Mouse (Mus musculus) v-Abl transformed pro-B cells (cell line): ENCODE results near the gene Tpk1.

ENCODE experiments used
- in situ Hi-C, 2 experiments: fragments of 400-800 bp; cut with MboI; formaldehyde crosslinking; loops; one replicate each; pipeline ENCODE4 v1.15.1; 2025; ENCODE audit not compliant: unreplicated experiment in 2 of 2

Gene Tpk1

GRCm38 (mm10) chr6:43459082-43459481 is 207.0 kb downstream of the Tpk1 start:
- in situ Hi-C loops = no loop called here

- in situ Hi-C loops = no loop called here
Observed at GRCm38 (mm10) chr6:43457989-43458388, 208.1 kb downstream of the Tpk1 start.

- in situ Hi-C loops = no loop called here
Observed at GRCm38 (mm10) chr6:43449498-43449897, 216.6 kb downstream of the Tpk1 start.

- in situ Hi-C loops = no loop called here
Observed at GRCm38 (mm10) chr6:43445856-43446255, 220.2 kb downstream of the Tpk1 start.

GRCm38 (mm10) chr6:43442191-43442590 is 223.9 kb downstream of the Tpk1 start:
- in situ Hi-C loops = no loop called here

- in situ Hi-C loops = no loop called here
Observed at GRCm38 (mm10) chr6:43435987-43436541, 230.0 kb downstream of the Tpk1 start.

- in situ Hi-C loops = no loop called here
Observed at GRCm38 (mm10) chr6:43434365-43434764, 231.7 kb downstream of the Tpk1 start.

- in situ Hi-C loops = no loop called here
Observed at GRCm38 (mm10) chr6:43424978-43425377, 241.1 kb downstream of the Tpk1 start.

- in situ Hi-C loops = no loop called here
Observed at GRCm38 (mm10) chr6:43420358-43420979, 245.6 kb downstream of the Tpk1 start.

GRCm38 (mm10) chr6:43408949-43409348 is 257.1 kb downstream of the Tpk1 start:
- in situ Hi-C loops = no loop called here

GRCm38 (mm10) chr6:43403076-43403475 is 263.0 kb downstream of the Tpk1 start:
- in situ Hi-C loops = no loop called here

GRCm38 (mm10) chr6:43402219-43402997 is 263.7 kb downstream of the Tpk1 start:
- in situ Hi-C loops = no loop called here

GRCm38 (mm10) chr6:43396426-43396825 is 269.7 kb downstream of the Tpk1 start:
- in situ Hi-C loops = no loop called here

- in situ Hi-C loops = no loop called here
Observed at GRCm38 (mm10) chr6:43395538-43395937, 270.5 kb downstream of the Tpk1 start.

- in situ Hi-C loops = no loop called here
Observed at GRCm38 (mm10) chr6:43391358-43391757, 274.7 kb downstream of the Tpk1 start.

- in situ Hi-C loops = no loop called here
Observed at GRCm38 (mm10) chr6:43387273-43387672, 278.8 kb downstream of the Tpk1 start.

GRCm38 (mm10) chr6:43384841-43385240 is 281.2 kb downstream of the Tpk1 start:
- in situ Hi-C loops = no loop called here

- in situ Hi-C loops = no loop called here
Observed at GRCm38 (mm10) chr6:43384304-43384703, 281.8 kb downstream of the Tpk1 start.

- in situ Hi-C loops = no loop called here
Observed at GRCm38 (mm10) chr6:43382750-43383149, 283.3 kb downstream of the Tpk1 start.

GRCm38 (mm10) chr6:43382284-43382683 is 283.8 kb downstream of the Tpk1 start:
- in situ Hi-C loops = no loop called here

- in situ Hi-C loops = no loop called here
Observed at GRCm38 (mm10) chr6:43373206-43373605, 292.9 kb downstream of the Tpk1 start.

- in situ Hi-C loops = no loop called here
Observed at GRCm38 (mm10) chr6:43367434-43367945, 298.6 kb downstream of the Tpk1 start.
